Mouse (Mus musculus) adrenal gland, postnatal 36 days (tissue): ENCODE measurements around the gene Rab11a. TPM values are rescaled to one million over a fixed set of nuclear protein-coding genes. Genes with fewer than 3 reads are reported as not detected.

Experiments
- DNase-seq, 2 experiments: peaks; one replicate each; pipeline ENCODE4 v3.0.0; 2021; ENCODE audit warnings: mixed read lengths in 1 of 2
- microRNA-seq: library from miRNA; unstranded; fragments of <30 nt; microRNA quantifications from one replicate; pipeline ENCODE4 v1.2.0, GENCODE M21; 2021
- total RNA-seq, 2 experiments: library from RNA; stranded (reverse); gene quantifications; 2 replicates each; pipeline ENCODE4 v1.2.3; 2021

Rab11a gene
- total RNA-seq, 2 experiments from 2014 or later, result 266 to 324 TPM

DNA sequence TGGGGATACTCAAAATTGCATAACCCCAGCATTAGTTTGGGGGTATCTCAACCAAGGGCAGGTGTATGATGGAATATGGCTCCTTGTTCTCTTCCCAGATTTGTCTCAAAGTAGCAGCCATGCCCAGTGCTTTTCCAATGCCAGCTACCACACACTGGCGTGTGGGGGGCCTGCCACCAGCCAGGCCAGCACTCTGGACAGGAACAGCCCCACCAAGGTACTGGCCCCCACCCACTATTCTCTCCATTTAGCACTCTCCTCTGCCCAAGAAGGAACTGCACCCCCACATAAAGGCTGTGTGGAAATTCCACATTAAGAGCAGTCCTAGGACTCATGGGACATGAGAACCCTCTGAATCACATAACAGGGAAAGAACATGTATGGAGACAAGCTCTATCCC is 42.3 kb downstream of the Rab11a start:
- no peak for DNase-seq

DNA sequence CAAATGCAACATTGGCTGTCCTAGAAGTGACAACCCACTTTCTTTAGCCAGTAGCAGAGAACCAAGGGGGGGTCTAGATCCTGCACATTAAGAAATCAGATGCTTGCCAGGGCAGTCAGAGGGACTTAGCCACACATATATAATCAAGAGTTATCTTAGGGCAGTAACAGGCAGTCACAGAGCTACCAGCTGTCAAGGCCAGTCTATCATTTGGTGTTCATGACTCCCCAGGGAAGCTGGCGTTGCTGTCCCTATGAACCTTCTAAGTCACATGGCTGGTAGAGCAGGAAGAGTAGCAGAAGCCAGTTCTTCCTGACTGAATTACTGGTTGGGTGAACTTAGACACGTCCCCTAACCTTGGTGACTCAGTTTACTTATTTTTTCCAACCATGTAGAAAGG is 44.5 kb downstream of the Rab11a start:
- no peak for DNase-seq

GRCm38 (mm10) chr9:64691176-64691575 is 46.4 kb downstream of the Rab11a start:
- peak; percentile 62 to 70 for DNase-seq

GRCm38 (mm10) chr9:64690771-64691170 is 46.8 kb downstream of the Rab11a start:
- no peak for DNase-seq

- DNase-seq, result peak; percentile 40 to 56
Measured at GRCm38 (mm10) chr9:64688015-64688394, 49.6 kb downstream of the Rab11a start.

DNA sequence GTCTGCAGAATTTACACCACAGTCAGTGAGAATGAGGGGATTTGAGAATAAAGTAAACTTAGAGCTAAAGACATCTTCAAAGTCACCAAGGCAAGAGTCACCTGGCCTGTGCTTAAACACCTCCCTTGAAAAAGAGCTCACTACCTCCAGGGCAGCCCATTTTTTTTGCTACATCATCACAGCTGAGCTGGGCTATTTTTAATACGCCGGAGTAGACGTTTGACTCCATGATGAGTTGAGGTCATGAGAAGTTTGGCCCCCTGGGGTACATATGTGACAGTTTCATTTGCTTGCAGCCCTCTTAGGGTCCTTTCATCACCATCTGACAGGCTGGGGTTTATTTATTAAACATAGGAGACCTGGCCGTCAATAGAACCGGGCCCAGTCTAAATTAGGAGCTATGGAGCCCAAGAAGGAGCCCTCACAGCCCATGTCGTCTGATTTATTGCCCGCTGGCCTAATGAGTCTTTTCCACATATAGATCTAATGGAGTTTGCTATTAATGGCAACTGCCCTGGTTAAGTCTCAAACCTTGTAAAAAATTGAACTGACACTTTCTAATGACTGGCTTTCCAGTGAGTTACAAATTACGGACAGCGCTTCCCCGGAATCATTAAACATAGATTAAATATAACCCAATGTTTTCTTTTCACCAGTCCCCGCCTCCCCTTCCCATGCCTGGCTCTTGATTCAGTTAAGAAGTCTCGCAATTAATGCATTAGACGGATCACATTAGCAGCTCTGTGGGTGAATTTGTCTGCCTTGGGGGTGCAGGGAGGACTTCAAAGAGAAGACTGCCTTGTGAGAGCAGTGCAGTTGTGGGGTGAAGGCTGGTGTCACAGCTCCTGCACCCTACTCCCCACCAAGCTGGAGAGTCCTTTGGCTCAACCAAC is 50.2 kb downstream of the Rab11a start:
- no peak for DNase-seq

DNA sequence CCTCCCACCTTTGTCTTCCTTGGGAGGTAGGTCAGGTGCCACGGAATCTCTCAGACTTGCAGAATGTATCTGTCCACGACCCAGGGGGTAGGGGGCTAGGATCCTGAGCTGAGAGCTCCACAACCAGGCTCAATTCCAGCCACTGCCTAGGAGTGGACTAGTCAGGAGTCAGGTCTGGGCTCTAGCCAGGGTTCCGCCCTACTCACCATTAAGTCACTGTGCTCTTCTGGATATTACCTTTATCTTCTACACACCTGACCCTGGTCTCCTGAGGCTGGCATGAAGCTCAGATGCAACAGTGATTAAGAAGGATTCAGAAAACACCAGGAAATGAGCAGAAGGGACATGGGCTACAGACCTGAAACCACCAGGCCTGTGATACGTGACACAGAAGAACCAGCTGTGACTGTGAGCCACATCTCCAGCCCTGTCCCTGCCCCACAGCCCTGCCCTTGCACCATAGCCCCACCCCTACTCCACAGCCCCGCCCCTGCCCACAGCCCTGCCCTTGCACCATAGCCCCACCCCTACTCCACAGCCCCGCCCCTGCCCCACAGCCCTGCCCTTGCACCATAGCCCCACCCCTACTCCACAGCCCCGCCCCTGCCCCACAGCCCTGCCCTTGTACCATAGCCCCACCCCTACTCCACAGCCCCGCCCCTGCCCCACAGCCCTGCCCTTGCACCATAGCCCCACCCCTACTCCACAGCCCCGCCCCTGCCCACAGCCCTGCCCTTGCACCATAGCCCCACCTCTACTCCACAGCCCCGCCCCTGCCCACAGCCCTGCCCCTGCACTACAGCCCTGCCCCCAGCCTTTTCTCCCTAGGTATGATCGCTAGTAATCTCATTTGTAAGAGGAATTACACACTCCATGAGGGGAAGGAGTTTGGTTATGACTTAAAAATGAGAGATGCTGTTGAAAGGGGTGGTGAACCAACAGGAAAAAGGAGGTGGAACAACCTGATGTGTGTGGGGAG is 65.9 kb downstream of the Rab11a start:
- DNase-seq, result peak in 1 of 2 experiments; percentile 23

DNA sequence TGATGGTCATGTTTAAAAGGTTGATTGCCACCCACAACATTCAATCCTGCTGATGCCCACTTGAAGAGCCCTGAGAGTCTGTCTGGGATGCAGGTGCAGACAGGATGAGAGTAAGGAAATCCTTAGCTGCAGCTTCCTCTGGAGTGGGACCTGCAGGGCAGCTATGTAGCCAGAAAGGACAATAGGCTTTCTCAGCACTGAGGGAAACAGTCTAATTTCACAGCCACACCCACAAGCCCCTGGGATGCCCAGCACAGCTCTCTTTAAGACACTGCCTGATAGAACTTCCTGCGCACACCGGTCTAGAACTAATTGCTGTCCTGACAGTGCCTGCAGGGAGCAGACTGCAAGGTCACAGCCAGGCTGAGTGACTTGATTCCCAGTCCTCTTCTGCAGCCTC is 69.6 kb downstream of the Rab11a start:
- DNase-seq, result no peak

GRCm38 (mm10) chr9:64667513-64667912 is 70.0 kb downstream of the Rab11a start:
- DNase-seq, result peak in 1 of 2 experiments; percentile 22

GRCm38 (mm10) chr9:64666549-64666948 is 71.0 kb downstream of the Rab11a start:
- peak; percentile 37 to 59 for DNase-seq

Small RNA genes within 50 kb of the gene (microRNA-seq; reads per million reads assigned to microRNA genes)
- not detected for gene Gm47308

Other genes with a start within 250 kb of the Rab11a start
- 10 to 100 TPM; 18.1 to 19.9 TPM for gene Dennd4a, start 73.6 kb upstream of the Rab11a start, total RNA-seq
- not detected for gene Slc24a1, start 213.8 kb upstream of the Rab11a start, total RNA-seq
- 10 to 100 TPM; 24.9 to 30.3 TPM for gene Ints14, start 223.1 kb upstream of the Rab11a start, total RNA-seq